Mouse (Mus musculus): ENCODE results near the gene Wipf2.

The Wipf2 gene

DNA sequence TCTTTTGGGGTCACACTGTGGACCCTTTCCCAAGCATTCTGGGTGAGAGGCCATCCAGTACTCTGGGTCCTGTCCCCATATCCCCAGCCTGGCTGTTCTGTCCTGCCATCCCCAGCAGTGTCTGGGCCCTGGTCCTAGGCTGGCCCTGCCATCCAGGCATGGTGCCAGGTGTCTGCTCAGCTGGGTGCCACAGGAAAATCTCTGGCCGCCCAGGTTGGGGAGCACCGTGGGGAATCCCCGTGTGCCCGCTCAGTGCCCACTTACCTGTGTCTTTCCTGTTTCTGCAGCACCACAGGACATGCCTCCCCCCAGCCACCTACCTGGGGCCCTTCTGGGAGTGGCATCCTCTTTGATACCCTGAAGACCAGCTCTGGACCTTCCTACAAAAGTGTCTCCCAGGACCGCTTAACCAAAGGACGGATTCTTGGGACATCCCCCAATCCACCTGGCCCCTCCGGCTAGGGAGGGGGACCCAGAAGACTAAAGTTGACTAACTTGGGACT lies 86.6 kb downstream of the Wipf2 start:
- in situ Hi-C loops (cut with MboI; ENCODE audit: low pct_unique_long_range_greater_than_20kb in 1 of 2, low sequenced_read_pairs in 2 of 2, unreplicated experiment in 1 of 2) = no loop called here

GRCm38 (mm10) chr11:98950484-98950883 lies 87.0 kb downstream of the Wipf2 start:
- in situ Hi-C loops (cut with MboI; ENCODE audit: low pct_unique_long_range_greater_than_20kb in 1 of 2, low sequenced_read_pairs in 2 of 2, unreplicated experiment in 1 of 2) = no loop called here

DNA sequence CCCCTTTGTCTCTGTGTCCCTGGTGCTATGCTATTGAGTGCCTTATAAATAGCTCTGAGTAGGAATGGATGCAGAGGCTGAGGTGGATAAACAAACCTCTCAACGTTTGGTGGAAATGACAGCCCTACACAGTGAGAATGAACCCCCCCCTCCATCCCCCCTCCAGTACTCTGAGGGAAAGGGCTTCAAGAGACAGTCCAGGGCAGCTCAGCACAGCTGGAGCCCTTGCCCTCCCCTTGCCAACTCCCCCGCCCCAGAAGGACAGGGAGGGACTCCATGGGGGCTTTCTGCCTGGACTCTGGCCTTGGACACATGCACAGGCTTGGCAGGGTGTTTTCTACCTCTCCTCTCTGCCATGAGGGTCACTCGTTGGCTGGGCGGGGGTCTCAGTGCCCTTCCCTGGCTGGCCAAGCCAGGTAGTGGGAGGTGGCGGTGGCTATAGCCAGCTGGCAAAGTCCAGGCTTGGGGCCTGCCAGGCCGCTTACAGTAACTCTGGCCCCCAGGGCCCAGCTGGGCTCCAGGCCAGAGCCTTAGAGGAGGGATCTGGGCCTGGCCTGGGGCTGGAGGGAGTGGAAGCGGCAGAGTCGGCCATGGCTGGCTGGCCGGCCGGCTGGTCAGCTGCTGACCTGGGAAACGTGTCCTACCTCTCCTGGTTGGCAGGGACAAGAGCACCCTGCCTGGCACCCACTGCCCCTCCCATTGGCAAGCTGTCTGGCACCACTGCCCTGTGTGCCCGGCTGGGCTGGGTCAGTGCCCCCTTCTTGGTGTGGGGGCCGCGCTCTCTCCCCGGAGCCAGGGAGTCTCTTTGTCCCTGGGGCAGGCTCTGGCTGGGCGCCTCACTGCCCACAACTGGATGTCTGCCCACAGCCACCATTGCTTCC lies 87.8 kb downstream of the Wipf2 start:
- in situ Hi-C loops (cut with MboI; ENCODE audit: low pct_unique_long_range_greater_than_20kb in 1 of 2, low sequenced_read_pairs in 2 of 2, unreplicated experiment in 1 of 2) = no loop called here

GRCm38 (mm10) chr11:98952111-98952510 lies 88.7 kb downstream of the Wipf2 start:
- in situ Hi-C loops (cut with MboI; ENCODE audit: low pct_unique_long_range_greater_than_20kb in 1 of 2, low sequenced_read_pairs in 2 of 2, unreplicated experiment in 1 of 2) = no loop called here

GRCm38 (mm10) chr11:98952736-98953135 lies 89.3 kb downstream of the Wipf2 start:
- in situ Hi-C loops (cut with MboI; ENCODE audit: low pct_unique_long_range_greater_than_20kb in 1 of 2, low sequenced_read_pairs in 2 of 2, unreplicated experiment in 1 of 2) = no loop called here

DNA sequence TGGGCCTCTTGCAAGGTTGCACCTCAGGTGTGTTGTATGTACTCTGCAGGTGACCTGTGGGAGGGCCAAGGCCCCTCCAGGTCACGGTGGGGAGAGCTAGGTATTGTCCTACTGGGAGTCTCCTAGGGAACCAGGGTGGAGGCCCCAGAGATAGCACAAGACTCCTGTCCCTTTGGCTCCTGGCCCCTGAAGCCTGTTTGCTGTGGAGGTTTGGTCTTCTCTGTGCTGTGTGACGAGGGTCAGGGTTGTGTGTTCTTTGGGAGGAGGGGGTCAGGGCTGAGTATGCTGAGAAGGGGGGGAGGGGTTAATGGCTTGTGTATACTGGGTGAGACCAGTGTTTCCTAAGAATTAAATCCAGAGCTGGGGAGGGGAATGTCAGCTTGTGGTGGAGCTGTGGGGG lies 89.9 kb downstream of the Wipf2 start:
- in situ Hi-C loops (cut with MboI; ENCODE audit: low pct_unique_long_range_greater_than_20kb in 1 of 2, low sequenced_read_pairs in 2 of 2, unreplicated experiment in 1 of 2) = no loop called here

GRCm38 (mm10) chr11:98953835-98954320 lies 90.4 kb downstream of the Wipf2 start:
- in situ Hi-C loops (cut with MboI; ENCODE audit: low pct_unique_long_range_greater_than_20kb in 1 of 2, low sequenced_read_pairs in 2 of 2, unreplicated experiment in 1 of 2) = no loop called here

GRCm38 (mm10) chr11:98954373-98954772 lies 90.9 kb downstream of the Wipf2 start:
- in situ Hi-C loops (cut with MboI; ENCODE audit: low pct_unique_long_range_greater_than_20kb in 1 of 2, low sequenced_read_pairs in 2 of 2, unreplicated experiment in 1 of 2) = no loop called here

All from mouse embryonic stem cell (cell line).